Mouse (Mus musculus) CD4-positive, CD25-positive, alpha-beta regulatory T cell, adult 2 months (primary cell): ENCODE results near the gene Gtpbp8.
A peak's percentile ranks its signal among the peaks of the same experiment; 100 is the strongest.

Experiments
- DNase-seq: peaks from one replicate; pipeline ENCODE4 v3.0.0-alpha.2; 2012; ENCODE audit warnings: low read depth, low spot score

The Gtpbp8 gene

GRCm38 (mm10) chr16:44690501-44690900, 55.7 kb downstream of the Gtpbp8 start:
- no peak for DNase-seq

GRCm38 (mm10) chr16:44688507-44688906, 57.7 kb downstream of the Gtpbp8 start:
- DNase-seq, result no peak

- DNase-seq, result peak; percentile 20
These were observed 58.3 kb downstream of the Gtpbp8 start for GRCm38 (mm10) chr16:44687719-44688420.

- no peak for DNase-seq
These were observed 59.0 kb downstream of the Gtpbp8 start for GRCm38 (mm10) chr16:44686991-44687718.
